Mouse (Mus musculus) adrenal gland, adult 2 months (tissue): Measurements from ENCODE around the gene Map2k6. TPM values are rescaled to one million over a fixed set of nuclear protein-coding genes. Genes with fewer than 3 reads are reported as not detected.

Source experiments
- DNase-seq: peaks from one replicate; pipeline ENCODE4 v3.0.0; 2021
- polyA plus RNA-seq: library from polyadenylated mRNA; depleted of rRNA; stranded (reverse); fragments of >200 nt; gene quantifications from 2 replicates; pipeline ENCODE4 v1.2.3, GENCODE M21; 2012; rRNA removed
- total RNA-seq, 2 experiments: library from RNA; stranded (reverse); gene quantifications; 2 replicates each; pipeline ENCODE4 v1.2.3; 2021

Gene Map2k6
- total and polyA plus RNA-seq, 3 experiments = 0.42 to 4.4 (median 4.0) TPM

DNA sequence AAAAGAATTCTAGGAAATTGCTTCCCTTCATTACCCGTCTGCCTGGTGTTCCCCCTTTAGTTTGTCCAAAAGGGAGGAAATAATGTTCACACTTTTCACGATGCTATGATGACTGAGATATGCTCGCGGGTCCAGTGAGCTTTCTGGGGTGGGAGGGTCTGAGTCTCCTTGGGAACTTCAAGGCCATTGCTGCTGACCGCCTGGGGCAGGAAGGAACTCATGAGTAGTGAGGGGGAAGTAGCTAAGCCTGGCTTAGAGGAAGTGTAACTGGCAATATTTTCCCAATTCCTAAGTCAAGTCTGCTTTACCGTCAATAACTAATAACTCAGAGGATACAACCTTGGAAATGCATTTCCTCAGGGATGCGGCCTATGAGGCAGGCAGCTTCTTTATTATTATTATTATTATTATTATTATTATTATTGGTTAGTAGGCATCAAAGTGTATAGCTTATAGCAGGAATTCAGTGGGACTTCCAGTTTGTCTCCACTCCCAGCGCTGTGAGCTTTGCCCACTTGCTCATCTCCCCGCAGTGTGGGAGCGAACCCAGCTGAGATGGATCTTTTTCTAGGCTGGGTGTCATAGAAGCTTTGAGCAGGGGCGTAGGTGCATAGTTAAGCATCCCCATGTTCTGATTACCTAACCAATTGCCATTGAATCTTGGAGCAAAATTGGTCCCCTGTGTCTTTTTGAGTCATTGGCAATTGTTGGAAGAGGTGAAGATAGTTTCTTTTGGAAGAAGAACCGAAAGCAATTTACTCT is 163.6 kb downstream of the Map2k6 start:
- no peak for DNase-seq

GRCm38 (mm10) chr11:110563272-110563671 is 164.3 kb downstream of the Map2k6 start:
- DNase-seq = peak; percentile 36

GRCm38 (mm10) chr11:110563801-110564200 is 164.9 kb downstream of the Map2k6 start:
- DNase-seq = no peak

GRCm38 (mm10) chr11:110566307-110566706 is 167.4 kb downstream of the Map2k6 start:
- DNase-seq = peak; percentile 9

GRCm38 (mm10) chr11:110572548-110572947 is 173.6 kb downstream of the Map2k6 start:
- DNase-seq = peak; percentile 27

Other genes with a start within 250 kb of the Map2k6 start
- 10 to 100 TPM; 19.0 to 21.3 TPM for gene Abca9, start 230.9 kb upstream of the Map2k6 start, total RNA-seq
- 0.42 TPM in 2 replicates for gene Abca9, start 230.9 kb upstream of the Map2k6 start, polyA plus RNA-seq
- gene Abca6, start 147.3 kb upstream of the Map2k6 start, total RNA-seq = 1 to 10 TPM; 2.1 to 3.5 TPM
- gene Abca6, start 147.3 kb upstream of the Map2k6 start, polyA plus RNA-seq = 0.11 and 0.15 TPM in 2 replicates
- gene Abca5, start 61.4 kb upstream of the Map2k6 start, total RNA-seq = 10 to 100 TPM; 11.4 to 16.4 TPM
- 0.35 and 0.52 TPM in 2 replicates for gene Abca5, start 61.4 kb upstream of the Map2k6 start, polyA plus RNA-seq